Mouse (Mus musculus) CH12.LX (cell line): ENCODE measurements at regions not wholly inside any gene's neighbourhood (a gene's known extent, or its start where the extent isn't known, plus 50 kb on each side); places are given as distances from the start of the nearest gene placed in this dataset.

Experiments used
- CTCF ChIP-seq, 2 experiments: IDR thresholded peaks in 1 of 2; conservative IDR thresholded peaks in 1 of 2; 2 replicates each; pipeline ENCODE4 v1.5.1; 2011 to 2012; ENCODE audit warnings: low read depth in 2 of 2, low read length in 2 of 2, improper control_type of control experiment in 1 of 2, inconsistent platforms in 1 of 2, mild to moderate bottlenecking in 1 of 2, moderate library complexity in 1 of 2
- EP300 ChIP-seq: IDR thresholded peaks from 2 replicates; pipeline ENCODE4 v1.6.1; 2011; ENCODE audit warnings: low read length, improper control_type of control experiment
- MEF2A ChIP-seq: IDR thresholded peaks from 2 replicates; pipeline ENCODE4 v1.6.1; 2014; ENCODE audit warnings: low read depth, mild to moderate bottlenecking, inconsistent platforms, low read length, improper control_type of control experiment, borderline replicate concordance
- MXI1 ChIP-seq: IDR thresholded peaks from 2 replicates; pipeline ENCODE4 v1.6.1; 2011; ENCODE audit warnings: mild to moderate bottlenecking, low read depth, low read length, improper control_type of control experiment
- POLR2A ChIP-seq: IDR thresholded peaks from 2 replicates; pipeline ENCODE4 v1.6.1; 2011; ENCODE audit warnings: low read depth, mild to moderate bottlenecking, improper control_type of control experiment, low read length
- TBP ChIP-seq: conservative IDR thresholded peaks from 2 replicates; pipeline ENCODE4 v1.6.1; 2011; ENCODE audit warnings: low read depth, low read length, improper control_type of control experiment
- UBTF ChIP-seq: IDR thresholded peaks from 2 replicates; pipeline ENCODE4 v1.6.1; 2012; ENCODE audit warnings: low read depth, mild to moderate bottlenecking, inconsistent platforms, low read length, improper control_type of control experiment, moderate library complexity
- USF1 ChIP-seq: IDR thresholded peaks from 2 replicates; pipeline ENCODE4 v1.6.1; 2014; ENCODE audit warnings: low read depth, mild to moderate bottlenecking, inconsistent platforms, low read length, improper control_type of control experiment
- ZKSCAN1 ChIP-seq: IDR thresholded peaks from 2 replicates; pipeline ENCODE4 v1.6.1; 2012; ENCODE audit warnings: low read depth, inconsistent platforms, low read length, improper control_type of control experiment, borderline replicate concordance
- ZMIZ1 ChIP-seq: IDR thresholded peaks from 2 replicates; pipeline ENCODE4 v1.6.1; 2012; ENCODE audit warnings: low read depth, mild to moderate bottlenecking, inconsistent platforms, low read length, improper control_type of control experiment

DNA sequence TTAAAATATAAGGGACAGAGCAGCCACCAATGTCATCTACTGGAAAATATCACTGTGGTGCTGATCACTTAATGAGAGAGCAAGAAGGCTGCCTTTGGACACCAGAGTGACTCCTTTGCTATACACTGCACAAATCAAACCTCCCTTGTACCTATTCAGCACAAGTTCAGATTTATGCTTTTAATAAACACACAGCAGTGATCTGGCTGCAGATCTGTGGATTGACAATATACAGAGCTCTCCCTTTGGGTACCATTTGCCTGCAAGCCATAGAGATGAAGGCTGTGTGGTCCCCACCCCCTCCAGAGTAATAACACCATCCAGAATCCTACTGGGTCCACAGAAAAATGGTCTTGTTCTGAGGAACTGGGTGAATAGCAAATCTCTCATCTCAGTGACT is 131.8 kb upstream of the Ddit4l start:
- no peak for TF ChIP-seq ZMIZ1
- TF ChIP-seq MEF2A: no peak
- TF ChIP-seq CTCF (conservative IDR thresholded peaks at IDR 0.05 in 1 of 2, IDR thresholded peaks at IDR 0.05 in 1 of 2; ENCODE audit: low read depth in 2 of 2, low read length in 2 of 2): no peak
- TF ChIP-seq UBTF: no peak
- TF ChIP-seq EP300: no peak
- TF ChIP-seq POLR2A: no peak
- no peak for TF ChIP-seq ZKSCAN1
- no peak for TF ChIP-seq TBP
- TF ChIP-seq USF1: no peak
- no peak for TF ChIP-seq MXI1
